In genomic region chr4:48548393-48549045, GRCm38 (mm10) we compare ENCODE assay signal across 12 mouse cellular contexts. TPM values are rescaled to one million over a fixed set of nuclear protein-coding genes. Genes with fewer than 3 reads are reported as not detected.
DNase-seq lines count a peak whose midpoint lies in the region; ATAC-seq and TF ChIP-seq lines count a peak whose summit lies in the region.
"Had no signal": no experiment of that assay in that cellular context is flagged by ENCODE, and none has a peak within 500 bp of the region (broad histone marks: within the 10 kb centered on the region; RNA-seq: fewer than 3 reads in every experiment).

No protein-coding gene starts in this region.

- no peak overlapping the region for H3K9ac ChIP-seq in kidney, embryonic 14.5 days (ENCODE audit: low read depth, low read length)
- no peak overlapping the region for H3K9ac ChIP-seq in kidney, embryonic 15.5 days
- H3K9ac ChIP-seq in midbrain, embryonic 12.5 days (replicated peaks) = no peak overlapping the region

- peak; percentile 36 to 43 for DNase-seq in cerebellum, postnatal 36 days
- DNase-seq in hindbrain, embryonic 10.5 days (ENCODE audit: low spot score) = peak; percentile 45
- DNase-seq in urinary bladder, postnatal 10 days (ENCODE audit: low spot score) = no peak
- no peak for DNase-seq in T-cell, adult 2 months (ENCODE audit: low spot score)
- no peak for DNase-seq in thymus, adult 2 months
- DNase-seq: gastrocnemius, adult 2 months; heart, postnatal 14 days; kidney, postnatal 4 days had no signal

- TF ChIP-seq CTCF in thymus, adult 2 months (IDR thresholded peaks at IDR 0.05; ENCODE audit: borderline replicate concordance, control insufficient read depth, extremely low read depth, insufficient read depth, low read length, poor library complexity) = no peak

- no peak overlapping the region for H3K4me3 ChIP-seq in kidney, embryonic 14.5 days (ENCODE audit: low read length)
- no peak overlapping the region for H3K4me3 ChIP-seq in kidney, embryonic 15.5 days (replicated peaks)
- no peak overlapping the region for H3K4me3 ChIP-seq in hindbrain, embryonic 10.5 days
- no peak overlapping the region for H3K4me3 ChIP-seq in midbrain, embryonic 12.5 days
- H3K4me3 ChIP-seq in thymus, adult 2 months (ENCODE audit: control insufficient read depth, insufficient read depth, low read length) = no peak overlapping the region
- H3K4me3 ChIP-seq: gastrocnemius, adult 2 months; megakaryocyte, embryonic 14.5 days had no signal

- peaks cover 16% of the 10 kb centered on the region; the same call in 1 of the 2 replicates for H3K4me1 ChIP-seq in kidney, embryonic 14.5 days (ENCODE audit: control insufficient read depth, insufficient read depth, low read length)
- peaks cover 44% of the 10 kb centered on the region for H3K4me1 ChIP-seq in kidney, embryonic 15.5 days
- peaks cover 60% of the 10 kb centered on the region for H3K4me1 ChIP-seq in hindbrain, embryonic 10.5 days (replicated peaks)
- H3K4me1 ChIP-seq in midbrain, embryonic 12.5 days = peaks cover 55% of the 10 kb centered on the region
- H3K4me1 ChIP-seq in thymus, adult 2 months (replicated peaks; ENCODE audit: control insufficient read depth, insufficient read depth, low read length) = peaks cover under 1% of the 10 kb centered on the region; the same call in 1 of the 2 replicates
- H3K4me1 ChIP-seq: megakaryocyte, embryonic 14.5 days had no signal

- no peaks in the 10 kb centered on the region for H3K9me3 ChIP-seq in kidney, embryonic 14.5 days (ENCODE audit: control insufficient read depth, low read length)
- H3K9me3 ChIP-seq in kidney, embryonic 15.5 days (replicated peaks) = no peaks in the 10 kb centered on the region
- no peaks in the 10 kb centered on the region for H3K9me3 ChIP-seq in hindbrain, embryonic 10.5 days
- H3K9me3 ChIP-seq in midbrain, embryonic 12.5 days = no peaks in the 10 kb centered on the region
- H3K9me3 ChIP-seq: megakaryocyte, embryonic 14.5 days had no signal

- H3K4me2 ChIP-seq in kidney, embryonic 14.5 days (replicated peaks; ENCODE audit: low read depth, low read length) = no peak overlapping the region
- no peak overlapping the region for H3K4me2 ChIP-seq in kidney, embryonic 15.5 days
- H3K4me2 ChIP-seq in midbrain, embryonic 12.5 days (replicated peaks) = no peak overlapping the region

- peaks cover 14% of the 10 kb centered on the region for H3K36me3 ChIP-seq in kidney, embryonic 14.5 days (ENCODE audit: control insufficient read depth, insufficient read depth, low read length)
- H3K36me3 ChIP-seq in kidney, embryonic 15.5 days = peaks cover 15% of the 10 kb centered on the region
- peaks cover 26% of the 10 kb centered on the region for H3K36me3 ChIP-seq in hindbrain, embryonic 10.5 days
- peaks cover 17% of the 10 kb centered on the region for H3K36me3 ChIP-seq in midbrain, embryonic 12.5 days
- no peaks in the 10 kb centered on the region for H3K36me3 ChIP-seq in thymus, adult 2 months (ENCODE audit: control insufficient read depth, insufficient read depth, low read length)

- no peak overlapping the region for H3K27ac ChIP-seq in kidney, embryonic 14.5 days (ENCODE audit: low read depth, low read length)
- no peak overlapping the region for H3K27ac ChIP-seq in kidney, embryonic 15.5 days
- peak overlapping the region; percentile 72 for H3K27ac ChIP-seq in hindbrain, embryonic 10.5 days
- H3K27ac ChIP-seq in midbrain, embryonic 12.5 days (replicated peaks) = peak overlapping the region; percentile 84
- H3K27ac ChIP-seq in thymus, adult 2 months (ENCODE audit: control insufficient read depth, insufficient read depth, low read length) = no peak overlapping the region
- H3K27ac ChIP-seq: gastrocnemius, adult 2 months had no signal

- TF ChIP-seq POLR2A in thymus, adult 2 months (IDR thresholded peaks at IDR 0.05; ENCODE audit: control insufficient read depth, extremely low read depth, insufficient read depth, low read length, poor library complexity) = no peak

- 0 out of 2 replicates have a peak, but pooled peaks have one; percentile 48 for ATAC-seq in kidney, embryonic 14.5 days (ENCODE audit: low FRiP score, low TSS enrichment)
- no peak for ATAC-seq in kidney, embryonic 15.5 days (replicated peaks; ENCODE audit: low FRiP score)
- ATAC-seq in midbrain, embryonic 12.5 days (ENCODE audit: low FRiP score, low read depth) = no peak

- WGBS in kidney, embryonic 14.5 days = 61% methylated on average over 6 of the region's 6 CpGs
- WGBS in kidney, embryonic 15.5 days = 61% methylated on average over 6 of the region's 6 CpGs
- 40% methylated on average over 6 of the region's 6 CpGs for WGBS in hindbrain, embryonic 10.5 days
- 39% methylated on average over 6 of the region's 6 CpGs for WGBS in midbrain, embryonic 12.5 days
- WGBS in thymus, adult 2 months = 90% methylated on average over 6 of the region's 6 CpGs

- no peaks in the 10 kb centered on the region for H3K27me3 ChIP-seq in kidney, embryonic 14.5 days (ENCODE audit: control insufficient read depth, insufficient read depth, low read length)
- no peaks in the 10 kb centered on the region for H3K27me3 ChIP-seq in kidney, embryonic 15.5 days
- no peaks in the 10 kb centered on the region for H3K27me3 ChIP-seq in hindbrain, embryonic 10.5 days (ENCODE audit: insufficient read depth, poor library complexity, severe bottlenecking)
- no peaks in the 10 kb centered on the region for H3K27me3 ChIP-seq in midbrain, embryonic 12.5 days
- no peaks in the 10 kb centered on the region for H3K27me3 ChIP-seq in thymus, adult 2 months (ENCODE audit: control insufficient read depth, insufficient read depth, low read length)

RNA-seq across cellular contexts. Expression of gene Msantd3, which starts 8.8 kb away (rescaled TPM):
- polyA plus RNA-seq in kidney, embryonic 14.5 days (2014; fragmentation: Nextera tagmentation; extraction: Ambion mirVana) = 32.1 and 38.6 TPM in 2 replicates
- 31.9 and 33.4 TPM in 2 replicates for polyA plus RNA-seq in kidney, embryonic 15.5 days (2015; fragmentation: Nextera tagmentation; extraction: Ambion mirVana)
- 59.6 and 63.2 TPM in 2 replicates for polyA plus RNA-seq in hindbrain, embryonic 10.5 days (2016; fragmentation: Nextera tagmentation; extraction: Ambion mirVana)
- polyA plus RNA-seq in midbrain, embryonic 12.5 days (2016; fragmentation: Nextera tagmentation; extraction: Ambion mirVana) = 65.5 and 68.0 TPM in 2 replicates
- polyA plus RNA-seq in thymus, adult 2 months (2012; rRNA removed) = 1.2 and 1.7 TPM in 2 replicates

RNA-seq across cellular contexts. Expression of gene Tmeff1, which starts 36.5 kb away (rescaled TPM):
- 69.0 and 93.4 TPM in 2 replicates for polyA plus RNA-seq in kidney, embryonic 14.5 days (2014; fragmentation: Nextera tagmentation; extraction: Ambion mirVana)
- 53.8 and 57.1 TPM in 2 replicates for polyA plus RNA-seq in kidney, embryonic 15.5 days (2015; fragmentation: Nextera tagmentation; extraction: Ambion mirVana)
- polyA plus RNA-seq in hindbrain, embryonic 10.5 days (2016; fragmentation: Nextera tagmentation; extraction: Ambion mirVana) = 118 and 175 TPM in 2 replicates
- polyA plus RNA-seq in midbrain, embryonic 12.5 days (2016; fragmentation: Nextera tagmentation; extraction: Ambion mirVana) = 268 and 311 TPM in 2 replicates
- polyA plus RNA-seq in thymus, adult 2 months (2012; rRNA removed) = 1.2 and 1.3 TPM in 2 replicates

Comparison
In these comparisons a context has a peak if more than half of its experiments do, and no peak if none do; other contexts are left out.
1. H3K27ac ChIP-seq: peak in hindbrain, embryonic 10.5 days (single experiment) and midbrain, embryonic 12.5 days (single experiment); none in kidney, embryonic 14.5 days (single experiment), kidney, embryonic 15.5 days (single experiment) and thymus, adult 2 months (single experiment).
2. DNase-seq: peak in cerebellum, postnatal 36 days (2 of 2) and hindbrain, embryonic 10.5 days (single experiment); none in urinary bladder, postnatal 10 days (single experiment), T-cell, adult 2 months (single experiment) and thymus, adult 2 months (single experiment).
3. RNA of gene Msantd3, which starts 8.8 kb away (polyA plus RNA-seq): 65.5 to 68.0 TPM in midbrain, embryonic 12.5 days, 59.6 to 63.2 TPM in hindbrain, embryonic 10.5 days, 32.1 to 38.6 TPM in kidney, embryonic 14.5 days and 31.9 to 33.4 TPM in kidney, embryonic 15.5 days; 1.2 to 1.7 TPM in thymus, adult 2 months; every median in the first group is over 10 times any median in the second.
4. RNA of gene Tmeff1, which starts 36.5 kb away (polyA plus RNA-seq): 268 to 311 TPM in midbrain, embryonic 12.5 days, 118 to 175 TPM in hindbrain, embryonic 10.5 days, 69.0 to 93.4 TPM in kidney, embryonic 14.5 days and 53.8 to 57.1 TPM in kidney, embryonic 15.5 days; 1.2 to 1.3 TPM in thymus, adult 2 months; every median in the first group is over 10 times any median in the second.